Mouse (Mus musculus) olfactory bulb, adult 2 months (tissue): ENCODE data around the gene Acaca. TPM values are rescaled to one million over a fixed set of nuclear protein-coding genes. Genes with fewer than 3 reads are reported as not detected.

Experiments
- H3K27ac ChIP-seq: fragments of 200-500 bp; 2 replicates; pipeline ENCODE4 v1.5.1; 2012; ENCODE audit warnings: low read depth, low read length; ENCODE audit not compliant: insufficient read depth
- H3K4me1 ChIP-seq: fragments of 200-500 bp; 2 replicates; pipeline ENCODE4 v1.6.1; 2012; ENCODE audit warnings: low read length; ENCODE audit not compliant: control insufficient read depth, insufficient read depth
- H3K4me3 ChIP-seq: fragments of 200-500 bp; 2 replicates; pipeline ENCODE4 v1.5.1; 2012; ENCODE audit warnings: mild to moderate bottlenecking, low read depth, low read length, moderate library complexity; ENCODE audit not compliant: insufficient read depth
- CTCF ChIP-seq: fragments of 200-500 bp; IDR thresholded peaks from 2 replicates; pipeline ENCODE4 v1.5.1; 2012; ENCODE audit warnings: low read depth, mild to moderate bottlenecking, low read length, moderate library complexity; ENCODE audit not compliant: insufficient read depth
- POLR2A ChIP-seq: fragments of 200-500 bp; IDR thresholded peaks from 2 replicates; pipeline ENCODE4 v1.6.1; 2012; ENCODE audit warnings: mild to moderate bottlenecking, low read depth, low read length, moderate library complexity; ENCODE audit not compliant: insufficient read depth
- WGBS: fragments of 180-500 bp; shearing (Covaris S2); methylation state at CpG from one replicate; pipeline ENCODE4 v1.1.7; 2018; 5-methylcytosine and 5-hydroxymethylcytosine counted together
- polyA plus RNA-seq: library from polyadenylated mRNA; stranded (reverse); fragments of >200 nt; gene quantifications from 2 replicates; pipeline ENCODE4 v1.2.4, GENCODE M21; 2012; ENCODE audit warnings: low replicate concordance; ENCODE audit not compliant: missing spikeins, insufficient read depth, insufficient read length

Gene Acaca
- polyA plus RNA-seq, 1 experiment = 53.0 TPM

- WGBS = 62% methylated on average over 2 of the region's 2 CpGs
- no peak for TF ChIP-seq POLR2A
- no peak for TF ChIP-seq CTCF
- Histone ChIP-seq H3K27ac (no peak overlapping the region), H3K4me3 (no peak overlapping the region), H3K4me1 (no peaks in the 10 kb centered on the region)
These were observed 228.3 kb downstream of the Acaca start for GRCm38 (mm10) chr11:84357771-84358170.

GRCm38 (mm10) chr11:84361551-84361950 is 232.1 kb downstream of the Acaca start:
- TF ChIP-seq CTCF (no peak), POLR2A (no peak)
- Histone ChIP-seq H3K4me3 (no peak overlapping the region), H3K27ac (no peak overlapping the region), H3K4me1 (no peaks in the 10 kb centered on the region)
- WGBS = 97% methylated on average over 5 of the region's 5 CpGs

GRCm38 (mm10) chr11:84362633-84363243 is 233.3 kb downstream of the Acaca start:
- H3K4me1 ChIP-seq = no peaks in the 10 kb centered on the region
- WGBS = 57% methylated on average over 6 of the region's 6 CpGs
- TF ChIP-seq CTCF = no peak
- TF ChIP-seq POLR2A = no peak
- no peak overlapping the region for H3K27ac ChIP-seq
- no peak overlapping the region for H3K4me3 ChIP-seq

- 94% methylated on average over 1 of the region's 1 CpGs for whole genome bisulfite sequencing
- no peak overlapping the region for H3K27ac ChIP-seq
- no peaks in the 10 kb centered on the region for H3K4me1 ChIP-seq
- H3K4me3 ChIP-seq = no peak overlapping the region
- TF ChIP-seq CTCF = no peak
- no peak for TF ChIP-seq POLR2A
These were observed 235.8 kb downstream of the Acaca start for GRCm38 (mm10) chr11:84365313-84365712.

- H3K27ac ChIP-seq = no peak overlapping the region
- no peak overlapping the region for H3K4me3 ChIP-seq
- TF ChIP-seq CTCF (no peak), POLR2A (no peak)
- 75% methylated on average over 2 of the region's 2 CpGs for WGBS
- no peaks in the 10 kb centered on the region for H3K4me1 ChIP-seq
These were observed 239.4 kb downstream of the Acaca start for GRCm38 (mm10) chr11:84368902-84369301.

- TF ChIP-seq CTCF (no peak), POLR2A (no peak)
- Histone ChIP-seq H3K4me3 (no peak overlapping the region), H3K27ac (no peak overlapping the region), H3K4me1 (no peaks in the 10 kb centered on the region)
- WGBS = 92% methylated on average over 4 of the region's 4 CpGs
These were observed 243.7 kb downstream of the Acaca start for GRCm38 (mm10) chr11:84373122-84373521.

- Histone ChIP-seq H3K4me1 (no peaks in the 10 kb centered on the region), H3K4me3 (no peak overlapping the region), H3K27ac (no peak overlapping the region)
- TF ChIP-seq CTCF (no peak), POLR2A (no peak)
- WGBS = 40% methylated on average over 3 of the region's 3 CpGs
These were observed 246.6 kb downstream of the Acaca start for GRCm38 (mm10) chr11:84375951-84376496.

GRCm38 (mm10) chr11:84376510-84377365 is 247.3 kb downstream of the Acaca start:
- no peaks in the 10 kb centered on the region for H3K4me1 ChIP-seq
- no peak overlapping the region for H3K27ac ChIP-seq
- 78% methylated on average over 13 of the region's 13 CpGs for WGBS
- H3K4me3 ChIP-seq = no peak overlapping the region
- TF ChIP-seq POLR2A (no peak), CTCF (no peak)

- Histone ChIP-seq H3K4me3 (no peak overlapping the region), H3K27ac (no peak overlapping the region), H3K4me1 (no peaks in the 10 kb centered on the region)
- TF ChIP-seq CTCF (no peak), POLR2A (no peak)
- WGBS = 66% methylated on average over 13 of the region's 13 CpGs
These were observed 253.0 kb downstream of the Acaca start for GRCm38 (mm10) chr11:84382450-84382849.
